In genomic region chr8:89059507-89059906, GRCm38 (mm10) we compare ENCODE assay signal across 25 mouse cellular contexts. TPM values are rescaled to one million over a fixed set of nuclear protein-coding genes. Genes with fewer than 3 reads are reported as not detected.
DNase-seq lines count a peak whose midpoint lies in the region; ATAC-seq and TF ChIP-seq lines count a peak whose summit lies in the region.
"Had no signal": no experiment of that assay in that cellular context is flagged by ENCODE, and none has a peak within 500 bp of the region (broad histone marks: within the 10 kb centered on the region; RNA-seq: fewer than 3 reads in every experiment).

No protein-coding gene starts in this region.

- no peak overlapping the region for H3K9ac ChIP-seq in forebrain, embryonic 11.5 days (ENCODE audit: low read length)
- H3K9ac ChIP-seq in forebrain, postnatal 0 days, result no peak overlapping the region
- H3K9ac ChIP-seq: intestine, embryonic 15.5 days; limb, embryonic 12.5 days; liver, postnatal 0 days; midbrain, embryonic 13.5 days had no signal

- no peak overlapping the region for H3K4me2 ChIP-seq in forebrain, embryonic 11.5 days (ENCODE audit: low read depth, low read length, severe bottlenecking)
- no peak overlapping the region for H3K4me2 ChIP-seq in forebrain, postnatal 0 days (ENCODE audit: low read depth)
- H3K4me2 ChIP-seq: intestine, embryonic 15.5 days; limb, embryonic 12.5 days; liver, embryonic 11.5 days; midbrain, embryonic 13.5 days had no signal

- WGBS in forebrain, embryonic 11.5 days, result 64% methylated on average over 6 of the region's 6 CpGs
- 58% methylated on average over 6 of the region's 6 CpGs for WGBS in forebrain, embryonic 10.5 days
- WGBS in forebrain, postnatal 0 days, result 19% methylated on average over 6 of the region's 6 CpGs

- H3K4me1 ChIP-seq in forebrain, embryonic 11.5 days (replicated peaks; ENCODE audit: control insufficient read depth, insufficient read depth, low read length), result peaks cover 7% of the 10 kb centered on the region; the same call in 1 of the 2 replicates
- peaks cover 25% of the 10 kb centered on the region for H3K4me1 ChIP-seq in forebrain, embryonic 10.5 days
- H3K4me1 ChIP-seq in forebrain, postnatal 0 days (ENCODE audit: insufficient read depth), result peaks cover 10% of the 10 kb centered on the region; the same call in 1 of the 2 replicates
- H3K4me1 ChIP-seq: intestine, embryonic 15.5 days; megakaryocyte, embryonic 14.5 days had no signal

- DNase-seq in forebrain, embryonic 11.5 days (ENCODE audit: low spot score), result peak; percentile 31
- DNase-seq in forebrain, embryonic 10.5 days (ENCODE audit: extremely low spot score, low spot score), result no peak
- peak; percentile 41 to 59 for DNase-seq in layer of hippocampus, postnatal 10 days (ENCODE audit: low spot score in 2 of 2)
- DNase-seq in layer of hippocampus, adult 9-10 months (ENCODE audit: low spot score), result no peak
- DNase-seq in right cerebral cortex, postnatal 10 days (ENCODE audit: low spot score in 2 of 2), result peak; percentile 61 to 62
- no peak for DNase-seq in right cerebral cortex, postnatal 36 days (ENCODE audit: low spot score in 2 of 2)
- peak; percentile 58 for DNase-seq in forebrain, postnatal 0 days
- DNase-seq: adrenal gland, postnatal 36 days; cerebellum, adult 11-12 months; kidney, adult 8-10 months; kidney, postnatal 10 days; liver, postnatal 0 days; lung, postnatal 10 days; spleen, adult 18-20 months had no signal

- no peak for TF ChIP-seq CTCF in forebrain, postnatal 0 days (IDR thresholded peaks at IDR 0.05; ENCODE audit: low read depth)

- no peaks in the 10 kb centered on the region for H3K27me3 ChIP-seq in forebrain, embryonic 11.5 days (ENCODE audit: control insufficient read depth, insufficient read depth, low read length)
- peaks cover 16% of the 10 kb centered on the region for H3K27me3 ChIP-seq in forebrain, embryonic 10.5 days (ENCODE audit: poor library complexity, severe bottlenecking)
- no peaks in the 10 kb centered on the region; the same call in 1 of the 2 replicates for H3K27me3 ChIP-seq in forebrain, postnatal 0 days (ENCODE audit: insufficient read depth, low read length)
- H3K27me3 ChIP-seq: intestine, embryonic 15.5 days; megakaryocyte, embryonic 14.5 days had no signal

- no peak overlapping the region for H3K4me3 ChIP-seq in forebrain, embryonic 11.5 days (ENCODE audit: low read depth, low read length)
- no peak overlapping the region for H3K4me3 ChIP-seq in forebrain, embryonic 10.5 days
- no peak overlapping the region for H3K4me3 ChIP-seq in forebrain, postnatal 0 days (ENCODE audit: low read depth, low read length)
- H3K4me3 ChIP-seq: heart, embryonic 10.5 days; intestine, embryonic 15.5 days; limb, embryonic 12.5 days; megakaryocyte, embryonic 14.5 days; midbrain, embryonic 13.5 days had no signal

- no peaks in the 10 kb centered on the region for H3K36me3 ChIP-seq in forebrain, embryonic 11.5 days (ENCODE audit: control insufficient read depth, insufficient read depth, low read length)
- H3K36me3 ChIP-seq in forebrain, embryonic 10.5 days (replicated peaks), result no peaks in the 10 kb centered on the region
- H3K36me3 ChIP-seq in forebrain, postnatal 0 days (ENCODE audit: insufficient read depth), result no peaks in the 10 kb centered on the region
- H3K36me3 ChIP-seq: heart, embryonic 10.5 days; intestine, embryonic 15.5 days; midbrain, embryonic 13.5 days had no signal

- H3K9me3 ChIP-seq in forebrain, embryonic 11.5 days (ENCODE audit: control insufficient read depth, low read length), result no peaks in the 10 kb centered on the region
- H3K9me3 ChIP-seq in forebrain, embryonic 10.5 days, result no peaks in the 10 kb centered on the region
- H3K9me3 ChIP-seq in forebrain, postnatal 0 days (ENCODE audit: low read length), result no peaks in the 10 kb centered on the region
- H3K9me3 ChIP-seq: heart, embryonic 10.5 days; intestine, embryonic 15.5 days; limb, embryonic 12.5 days; midbrain, embryonic 13.5 days had no signal

- H3K27ac ChIP-seq in forebrain, embryonic 11.5 days (ENCODE audit: low read depth, low read length), result no peak overlapping the region
- H3K27ac ChIP-seq in forebrain, embryonic 10.5 days, result no peak overlapping the region
- H3K27ac ChIP-seq in forebrain, postnatal 0 days (ENCODE audit: low read depth, low read length), result no peak overlapping the region
- H3K27ac ChIP-seq: heart, embryonic 10.5 days; intestine, embryonic 15.5 days; limb, embryonic 12.5 days; midbrain, embryonic 13.5 days had no signal

- ATAC-seq in forebrain, embryonic 11.5 days (replicated peaks; ENCODE audit: low FRiP score), result no peak
- ATAC-seq in forebrain, postnatal 0 days, result no peak
- ATAC-seq: CD4-positive, CD25-positive, alpha-beta regulatory T cell, adult 4 months; hindbrain, embryonic 16.5 days; intestine, embryonic 15.5 days; liver, postnatal 0 days; midbrain, embryonic 13.5 days had no signal

RNA-seq across cellular contexts. Expression of gene Sall1, which starts 15.5 kb away (rescaled TPM):
- polyA plus RNA-seq in forebrain, embryonic 11.5 days (2014; fragmentation: Nextera tagmentation; extraction: Ambion mirVana), result 27.8 and 32.9 TPM in 2 replicates
- polyA plus RNA-seq in forebrain, embryonic 10.5 days (2016; fragmentation: Nextera tagmentation; extraction: Ambion mirVana), result 12.2 TPM in 2 replicates
- 10 to 100 TPM; 15.4 to 16.2 TPM for total RNA-seq in layer of hippocampus, postnatal 10 days (2021)
- 9.3 and 11.1 TPM in 2 replicates for total RNA-seq in forebrain, postnatal 0 days (2014; rRNA removed)
- 3.1 and 4.7 TPM in 2 replicates for polyA plus RNA-seq in forebrain, postnatal 0 days (2015; fragmentation: Nextera tagmentation; extraction: Ambion mirVana)
- total RNA-seq: adrenal gland, postnatal 36 days; gastrocnemius, adult 8-10 months; hematopoietic stem cell, adult 5-6 weeks; monocyte, adult 5-6 weeks had no signal
- polyA plus RNA-seq: CD4-positive, CD25-positive, alpha-beta regulatory T cell, adult 4 months had no signal

Comparison
In these comparisons a context has a peak if more than half of its experiments do, and no peak if none do; other contexts are left out.
1. DNase-seq: peak in forebrain, embryonic 11.5 days (single experiment), layer of hippocampus, postnatal 10 days (2 of 2), right cerebral cortex, postnatal 10 days (2 of 2) and forebrain, postnatal 0 days (single experiment); none in forebrain, embryonic 10.5 days (single experiment), layer of hippocampus, adult 9-10 months (single experiment) and right cerebral cortex, postnatal 36 days (0 of 2).